Mouse (Mus musculus): ENCODE measurements around the gene Prkn. TPM values are rescaled to one million over a fixed set of nuclear protein-coding genes. Genes with fewer than 3 reads are reported as not detected.

The Prkn gene
- polyA plus RNA-seq, 1 experiment from 2014 or later, result 0.68 TPM

DNA sequence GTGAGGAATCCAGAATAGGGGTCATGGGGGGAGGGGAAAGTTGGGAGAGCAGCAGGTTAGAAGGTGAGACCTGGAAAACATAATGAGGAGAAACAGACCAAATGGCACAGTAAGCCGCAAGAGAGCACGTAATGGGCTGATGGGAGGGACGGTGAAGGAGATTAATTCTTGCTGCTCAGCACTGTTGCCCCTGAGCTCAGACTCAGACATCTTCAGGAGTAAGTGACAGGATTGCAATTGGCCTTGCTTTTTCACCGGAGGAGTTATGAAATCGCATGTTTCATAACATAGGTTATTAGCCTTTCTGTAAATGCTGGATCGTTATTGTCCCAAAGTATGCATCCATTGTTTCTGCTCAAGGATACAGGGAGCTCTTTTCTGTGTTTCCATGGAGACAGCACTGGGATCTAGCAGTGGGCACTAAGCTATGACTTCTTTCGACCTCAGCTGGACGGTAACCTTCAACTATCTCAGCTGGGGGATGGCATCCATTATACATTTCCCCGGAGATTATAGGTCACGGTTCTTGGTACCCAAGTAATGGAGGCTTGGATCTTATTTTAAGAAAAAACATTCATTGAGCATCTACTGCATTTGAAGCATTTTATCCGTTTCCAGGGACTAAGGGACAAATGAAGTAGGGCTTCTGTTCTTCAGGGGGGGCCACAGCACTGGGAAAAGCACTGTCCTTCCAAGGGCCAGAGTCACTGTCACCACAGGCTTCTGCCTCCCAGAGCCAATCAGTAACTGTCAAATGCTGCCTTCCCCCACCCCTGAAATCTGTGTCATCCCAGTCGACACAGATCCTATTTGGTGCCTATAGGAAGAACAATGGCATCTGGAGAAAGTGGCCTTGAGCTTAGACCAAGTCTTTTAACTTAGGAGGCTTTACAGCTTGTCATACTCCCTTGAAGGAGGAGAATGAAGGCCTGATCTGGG lies 890.7 kb downstream of the Prkn start:
- no peaks in the 10 kb centered on the region for H3K9me3 ChIP-seq (replicated peaks)
- no peak overlapping the region for H3K4me3 ChIP-seq
- H3K27me3 ChIP-seq (ENCODE audit: low read depth, poor library complexity, severe bottlenecking), result no peaks in the 10 kb centered on the region
- 63% methylated on average over 12 of the region's 12 CpGs for whole genome bisulfite sequencing
- H3K27ac ChIP-seq (replicated peaks), result no peak overlapping the region; the same call in 1 of the 2 replicates
- H3K36me3 ChIP-seq, result no peaks in the 10 kb centered on the region
- H3K4me1 ChIP-seq, result peaks cover 16% of the 10 kb centered on the region
- DNase-seq (ENCODE audit: low spot score), result no peak

DNA sequence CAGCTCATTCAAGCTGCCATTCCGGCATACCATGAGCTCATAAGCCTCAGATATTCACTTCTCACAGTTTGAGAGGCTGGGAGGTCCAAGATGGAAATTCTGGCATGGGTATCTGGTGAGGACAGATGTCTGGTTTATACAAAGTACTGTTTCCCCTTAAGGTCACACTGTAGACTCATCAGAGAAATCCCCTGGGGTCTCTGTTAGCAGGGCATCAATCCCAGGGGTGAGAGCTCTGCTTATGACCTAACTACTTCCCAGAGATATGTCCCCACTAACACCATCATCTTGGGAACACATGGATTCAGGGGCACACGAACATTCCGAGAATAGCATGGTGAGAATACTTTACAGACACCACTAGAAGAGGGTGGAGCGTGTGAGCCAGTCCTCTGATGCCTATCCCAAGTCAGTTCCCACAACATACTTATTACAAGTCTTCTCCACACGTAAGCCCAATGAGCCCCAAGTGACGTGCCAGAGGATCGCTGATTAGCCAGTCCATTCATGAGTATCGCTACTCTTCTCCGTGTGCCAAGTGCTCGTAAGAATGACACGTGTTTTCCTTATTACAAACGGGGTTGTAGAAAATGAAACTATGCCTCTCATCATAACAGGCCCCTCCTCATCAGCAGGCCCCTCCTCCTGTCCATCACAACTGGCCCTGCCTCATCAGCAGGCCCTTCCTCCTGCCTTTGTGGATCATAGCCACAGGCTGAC lies 895.1 kb downstream of the Prkn start:
- H3K27me3 ChIP-seq (ENCODE audit: low read depth, poor library complexity, severe bottlenecking), result no peaks in the 10 kb centered on the region

DNA sequence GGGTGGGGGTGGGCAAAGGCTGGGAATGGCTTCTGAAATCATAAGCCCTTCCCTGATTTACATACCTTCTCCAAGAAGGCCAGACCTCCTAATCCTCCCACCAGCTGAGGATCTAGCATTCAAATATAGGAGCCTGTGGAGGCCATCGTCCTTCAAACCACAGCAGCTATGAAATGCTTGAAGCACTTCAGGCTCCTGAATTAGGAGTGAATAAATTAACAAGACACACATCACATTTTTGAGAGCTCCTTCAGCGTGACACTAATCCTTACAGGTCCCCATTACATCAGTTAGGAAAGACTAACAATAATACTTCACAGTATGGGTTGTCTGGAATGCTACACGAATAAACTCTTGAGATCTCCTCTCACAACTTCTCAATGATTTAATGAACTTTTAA lies 896.3 kb downstream of the Prkn start:
- no peak overlapping the region for H3K4me3 ChIP-seq
- 58% methylated on average over 3 of the region's 3 CpGs for WGBS
- DNase-seq (ENCODE audit: low spot score), result no peak

More for the DNA sequence above, 895.1 kb downstream of the Prkn start:
- H3K4me1 ChIP-seq, result peaks cover 22% of the 10 kb centered on the region
- no peak overlapping the region for H3K27ac ChIP-seq (replicated peaks)
- H3K36me3 ChIP-seq, result no peaks in the 10 kb centered on the region
- H3K4me3 ChIP-seq, result no peak overlapping the region
- no peak for DNase-seq (ENCODE audit: low spot score)
- no peaks in the 10 kb centered on the region for H3K9me3 ChIP-seq (replicated peaks)
- 96% methylated on average over 12 of the region's 12 CpGs for WGBS

DNA sequence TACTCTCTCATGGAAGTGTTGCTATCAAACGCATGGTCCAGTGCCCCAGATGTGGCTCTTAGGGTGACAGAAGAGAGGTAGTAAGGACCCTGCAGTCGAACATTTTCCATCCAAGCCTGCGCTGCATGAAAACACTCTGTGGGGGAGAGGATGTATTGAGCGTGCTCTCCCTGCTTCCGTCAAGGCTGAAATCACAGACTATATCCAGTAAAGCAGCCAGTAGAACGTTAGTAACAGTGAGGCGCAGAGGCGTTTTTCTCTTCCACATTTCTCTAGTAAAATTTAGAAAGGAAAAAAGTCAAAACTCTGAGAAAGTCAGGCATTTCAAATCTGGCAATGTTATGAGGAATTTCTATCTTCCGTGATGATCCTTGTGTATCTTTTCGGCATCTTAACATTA lies 897.7 kb downstream of the Prkn start:
- Histone ChIP-seq H3K4me1 (peaks cover 13% of the 10 kb centered on the region), H3K27me3 (ENCODE audit: low read depth, poor library complexity, severe bottlenecking) (no peaks in the 10 kb centered on the region), H3K36me3 (no peaks in the 10 kb centered on the region), H3K9me3 (replicated peaks) (no peaks in the 10 kb centered on the region), H3K4me3 (no peak overlapping the region), H3K27ac (replicated peaks) (no peak overlapping the region)
- WGBS, result 95% methylated on average over 10 of the region's 10 CpGs
- no peak for DNase-seq (ENCODE audit: low spot score)

More for the DNA sequence above, 896.3 kb downstream of the Prkn start:
- no peaks in the 10 kb centered on the region for H3K27me3 ChIP-seq (ENCODE audit: low read depth, poor library complexity, severe bottlenecking)
- H3K36me3 ChIP-seq, result no peaks in the 10 kb centered on the region
- H3K27ac ChIP-seq (replicated peaks), result no peak overlapping the region
- peaks cover 16% of the 10 kb centered on the region for H3K4me1 ChIP-seq
- no peaks in the 10 kb centered on the region for H3K9me3 ChIP-seq (replicated peaks)

DNA sequence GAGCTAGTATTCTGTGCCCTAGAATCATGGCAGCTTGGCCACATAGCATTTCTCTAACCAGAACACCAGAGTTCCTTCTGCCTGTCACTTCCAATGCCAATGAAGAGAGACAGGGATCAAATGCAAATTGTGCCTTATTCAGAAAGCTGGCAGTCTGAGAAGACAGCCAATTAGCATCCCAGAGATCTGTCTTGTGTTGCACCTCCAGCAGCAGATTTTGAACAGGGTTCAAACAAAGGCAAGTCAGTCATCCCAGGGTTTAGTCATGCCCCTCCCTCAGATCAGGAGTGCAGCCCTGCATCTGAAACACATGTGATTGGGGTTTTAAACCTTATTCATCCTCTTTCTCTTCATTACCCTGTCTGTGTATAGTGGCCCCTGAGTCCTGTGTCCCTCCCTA lies 900.5 kb downstream of the Prkn start:
- Histone ChIP-seq H3K9me3 (replicated peaks) (no peaks in the 10 kb centered on the region), H3K27ac (replicated peaks) (no peak overlapping the region), H3K36me3 (no peaks in the 10 kb centered on the region), H3K4me3 (no peak overlapping the region), H3K27me3 (ENCODE audit: low read depth, poor library complexity, severe bottlenecking) (no peaks in the 10 kb centered on the region), H3K4me1 (peaks cover 13% of the 10 kb centered on the region)
- no peak for DNase-seq (ENCODE audit: low spot score)

DNA sequence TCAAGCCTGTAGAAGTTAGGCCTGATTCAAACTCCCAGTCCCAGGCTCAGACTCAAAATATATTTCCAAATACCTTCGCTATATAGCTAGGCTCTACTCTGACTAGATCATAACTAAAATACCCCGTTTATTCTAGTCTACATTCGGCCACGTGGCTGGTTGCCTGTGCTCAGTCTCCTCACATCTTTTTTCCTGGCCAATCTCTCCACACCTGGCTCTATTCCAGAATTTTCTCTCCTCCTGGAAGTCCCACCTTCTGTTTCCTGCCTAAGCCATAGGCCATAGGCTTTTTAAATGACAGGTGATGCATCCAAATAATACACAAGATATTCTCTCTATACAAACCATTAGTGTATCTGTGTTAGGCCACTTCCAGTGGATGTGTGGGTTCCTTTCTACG lies 901.0 kb downstream of the Prkn start:
- no peak for DNase-seq (ENCODE audit: low spot score)
- Histone ChIP-seq H3K27me3 (ENCODE audit: low read depth, poor library complexity, severe bottlenecking) (no peaks in the 10 kb centered on the region), H3K27ac (replicated peaks) (no peak overlapping the region), H3K4me3 (no peak overlapping the region), H3K4me1 (peaks cover 11% of the 10 kb centered on the region), H3K36me3 (no peaks in the 10 kb centered on the region), H3K9me3 (replicated peaks) (no peaks in the 10 kb centered on the region)
- WGBS, result 93% methylated on average over 5 of the region's 5 CpGs

DNA sequence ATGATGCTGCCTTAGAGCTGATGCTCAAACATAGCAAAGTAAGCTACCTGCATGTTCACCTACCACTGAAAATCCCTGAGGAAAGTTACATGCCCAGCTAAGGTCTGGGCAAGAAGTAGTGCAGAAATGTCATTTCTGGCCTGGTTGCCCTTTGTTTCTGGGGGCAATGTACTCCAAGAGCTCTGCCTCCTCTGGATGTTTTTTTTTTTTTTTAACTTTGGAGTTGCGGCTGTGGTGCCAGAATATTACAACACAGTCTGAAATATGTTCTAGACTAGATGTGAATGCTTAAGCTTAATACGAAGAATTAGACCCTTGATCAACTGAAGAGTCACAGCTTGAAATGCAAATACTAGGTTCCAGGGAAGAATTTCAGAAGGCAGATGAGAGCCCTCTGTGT lies 911.1 kb downstream of the Prkn start:
- Histone ChIP-seq H3K9me3 (replicated peaks) (no peaks in the 10 kb centered on the region), H3K4me3 (no peak overlapping the region)
- 91% methylated on average over 2 of the region's 2 CpGs for WGBS

DNA sequence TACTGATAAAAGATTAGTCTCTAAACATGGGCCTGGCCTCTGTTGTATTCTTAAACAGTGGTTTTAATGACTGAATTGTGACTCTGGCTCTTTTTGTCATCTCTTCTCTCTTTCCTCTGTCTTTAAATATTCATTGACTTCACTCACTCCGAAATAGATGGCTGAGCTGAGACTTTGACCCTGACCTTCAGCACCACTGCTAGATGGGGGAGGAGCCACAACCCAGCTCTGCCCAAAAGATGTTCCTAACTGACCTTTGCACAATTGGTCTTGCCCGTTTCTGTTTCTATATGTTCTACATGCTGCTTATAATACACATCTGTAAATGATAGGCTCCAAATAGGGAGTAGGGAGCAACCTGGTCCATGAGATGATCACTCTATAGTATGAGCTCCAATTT lies 912.5 kb downstream of the Prkn start:
- WGBS, result 65% methylated on average over 2 of the region's 2 CpGs
- DNase-seq (ENCODE audit: low spot score), result no peak
- no peak overlapping the region for H3K4me3 ChIP-seq
- H3K36me3 ChIP-seq, result no peaks in the 10 kb centered on the region
- H3K4me1 ChIP-seq, result peaks cover 8% of the 10 kb centered on the region; the same call in 1 of the 2 replicates
- no peaks in the 10 kb centered on the region for H3K27me3 ChIP-seq (ENCODE audit: low read depth, poor library complexity, severe bottlenecking)
- no peak overlapping the region for H3K27ac ChIP-seq (replicated peaks)
- H3K9me3 ChIP-seq (replicated peaks), result no peaks in the 10 kb centered on the region

More for the DNA sequence above, 911.1 kb downstream of the Prkn start:
- Histone ChIP-seq H3K27ac (replicated peaks) (no peak overlapping the region), H3K4me1 (peaks cover 8% of the 10 kb centered on the region; the same call in 1 of the 2 replicates), H3K36me3 (no peaks in the 10 kb centered on the region), H3K27me3 (ENCODE audit: low read depth, poor library complexity, severe bottlenecking) (no peaks in the 10 kb centered on the region)
- DNase-seq (ENCODE audit: low spot score), result no peak

DNA sequence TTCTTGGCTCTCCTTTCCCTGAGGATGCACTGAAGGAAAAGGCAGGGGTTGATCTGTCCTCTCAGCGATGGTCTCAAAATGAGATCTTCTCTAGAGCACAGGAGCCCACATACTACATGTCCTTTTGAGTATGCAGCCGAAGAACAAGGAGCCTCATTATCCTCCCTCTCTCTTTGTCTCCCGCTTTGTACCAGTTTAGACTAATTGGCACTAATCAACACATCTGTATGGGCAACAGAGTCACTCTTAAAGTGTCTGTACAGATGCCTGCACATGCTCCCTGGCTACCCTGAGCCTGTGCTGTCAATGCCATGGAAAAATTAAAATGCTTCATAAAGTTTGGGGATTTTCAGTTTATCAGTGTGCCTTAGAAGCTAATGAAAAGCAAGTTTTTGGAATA lies 924.9 kb downstream of the Prkn start:
- peaks cover 14% of the 10 kb centered on the region for H3K4me1 ChIP-seq
- H3K36me3 ChIP-seq, result no peaks in the 10 kb centered on the region
- no peak for DNase-seq (ENCODE audit: low spot score)
- 75% methylated on average over 3 of the region's 3 CpGs for WGBS
- no peaks in the 10 kb centered on the region for H3K9me3 ChIP-seq (replicated peaks)
- H3K27ac ChIP-seq (replicated peaks), result 0 out of 2 replicates have a peak overlapping the region, but pooled peaks have one; percentile 13
- no peak overlapping the region for H3K4me3 ChIP-seq
- H3K27me3 ChIP-seq (ENCODE audit: low read depth, poor library complexity, severe bottlenecking), result no peaks in the 10 kb centered on the region

DNA sequence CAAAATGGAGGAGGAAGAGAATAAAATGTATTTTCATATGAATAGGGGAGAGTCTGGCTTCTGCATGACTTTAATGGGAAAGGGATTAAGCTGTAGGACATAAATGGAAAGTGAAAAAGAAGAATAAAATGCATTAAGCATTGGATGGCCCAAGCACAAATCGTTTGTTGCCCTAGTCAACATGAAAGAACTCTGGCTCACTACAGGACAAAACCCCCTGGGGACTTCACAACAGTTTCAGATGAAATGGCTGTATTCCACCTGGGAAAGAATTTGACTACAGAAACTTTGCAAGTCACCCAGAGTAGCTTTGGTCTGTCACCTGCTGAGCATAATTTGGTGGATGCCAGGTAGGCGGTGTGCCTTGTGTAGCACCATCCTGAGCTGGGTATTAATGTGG lies 925.4 kb downstream of the Prkn start:
- no peaks in the 10 kb centered on the region for H3K9me3 ChIP-seq (replicated peaks)
- H3K36me3 ChIP-seq, result no peaks in the 10 kb centered on the region
- peaks cover 14% of the 10 kb centered on the region for H3K4me1 ChIP-seq
- no peak overlapping the region for H3K27ac ChIP-seq (replicated peaks)
- H3K27me3 ChIP-seq (ENCODE audit: low read depth, poor library complexity, severe bottlenecking), result no peaks in the 10 kb centered on the region
- DNase-seq (ENCODE audit: low spot score), result no peak
- 34% methylated on average over 2 of the region's 2 CpGs for WGBS
- H3K4me3 ChIP-seq, result no peak overlapping the region

DNA sequence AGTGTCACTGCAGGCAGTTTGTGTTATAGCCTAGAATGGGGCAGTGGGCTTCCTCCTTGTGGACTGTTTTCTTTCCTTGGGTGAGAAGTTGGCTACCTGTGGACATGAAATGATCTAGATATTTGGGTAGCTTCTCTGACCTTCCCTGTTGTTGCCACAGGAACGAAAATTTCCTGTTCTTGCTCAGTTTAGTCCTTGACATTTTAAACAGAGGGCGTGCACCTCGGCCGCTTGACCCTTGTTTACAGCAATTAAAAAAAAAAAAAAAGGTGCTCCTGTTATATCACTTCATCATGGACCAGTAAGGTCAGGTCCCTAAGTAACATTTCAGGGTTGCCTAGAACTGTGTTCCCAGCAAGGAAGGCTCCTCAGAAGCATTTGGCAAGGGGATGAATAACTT lies 927.1 kb downstream of the Prkn start:
- Histone ChIP-seq H3K4me1 (peaks cover 14% of the 10 kb centered on the region), H3K27ac (replicated peaks) (no peak overlapping the region), H3K9me3 (replicated peaks) (no peaks in the 10 kb centered on the region), H3K27me3 (ENCODE audit: low read depth, poor library complexity, severe bottlenecking) (no peaks in the 10 kb centered on the region), H3K4me3 (no peak overlapping the region), H3K36me3 (no peaks in the 10 kb centered on the region)
- WGBS, result 87% methylated on average over 4 of the region's 4 CpGs
- DNase-seq (ENCODE audit: low spot score), result no peak

DNA sequence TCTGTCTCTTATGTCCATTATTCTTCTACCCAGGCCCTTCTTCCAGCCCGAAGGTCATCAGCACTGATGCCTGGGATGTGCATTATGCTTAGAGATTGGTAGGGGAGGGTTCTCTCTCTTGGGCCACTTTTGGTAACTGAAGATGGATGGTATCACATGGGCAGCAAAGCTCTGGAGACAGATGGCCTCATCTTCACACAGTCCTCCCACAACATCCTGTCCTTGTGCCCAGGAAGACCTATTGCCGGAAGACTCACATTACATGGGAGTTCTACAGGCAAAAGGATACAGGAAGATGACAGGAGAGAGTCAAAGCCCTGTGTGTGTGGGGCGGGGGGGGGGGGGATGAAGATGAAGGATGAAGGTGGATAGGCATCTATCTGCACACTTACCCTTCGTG lies 928.2 kb downstream of the Prkn start:
- Histone ChIP-seq H3K27ac (replicated peaks) (no peak overlapping the region), H3K4me3 (no peak overlapping the region), H3K36me3 (no peaks in the 10 kb centered on the region), H3K9me3 (replicated peaks) (no peaks in the 10 kb centered on the region), H3K27me3 (ENCODE audit: low read depth, poor library complexity, severe bottlenecking) (no peaks in the 10 kb centered on the region), H3K4me1 (peaks cover 14% of the 10 kb centered on the region)
- DNase-seq (ENCODE audit: low spot score), result no peak
- WGBS, result 78% methylated on average over 4 of the region's 4 CpGs

DNA sequence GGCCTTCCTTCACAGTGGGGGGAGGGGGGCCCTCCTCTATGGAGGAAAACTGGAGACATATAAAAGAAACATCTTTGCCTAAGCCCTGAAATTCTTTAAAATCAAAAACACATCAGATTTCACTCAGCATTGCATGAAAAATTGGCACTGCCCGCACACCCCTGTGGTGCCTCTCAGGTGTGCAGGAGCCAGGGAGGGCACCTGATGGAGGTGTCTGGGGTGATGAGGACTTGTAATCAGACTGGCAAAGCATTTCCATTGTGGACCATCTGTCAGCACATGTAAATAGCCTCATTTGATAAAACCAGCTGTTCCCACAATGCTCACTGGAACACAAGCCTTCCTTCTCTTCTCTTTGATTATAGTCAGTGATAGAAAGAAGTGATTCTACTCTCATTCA lies 928.8 kb downstream of the Prkn start:
- Histone ChIP-seq H3K27ac (replicated peaks) (no peak overlapping the region), H3K27me3 (ENCODE audit: low read depth, poor library complexity, severe bottlenecking) (no peaks in the 10 kb centered on the region), H3K9me3 (replicated peaks) (no peaks in the 10 kb centered on the region), H3K4me1 (peaks cover 14% of the 10 kb centered on the region), H3K4me3 (no peak overlapping the region), H3K36me3 (no peaks in the 10 kb centered on the region)
- WGBS, result 94% methylated on average over 1 of the region's 1 CpGs
- DNase-seq (ENCODE audit: low spot score), result no peak

All from midbrain, embryonic 10.5 days (tissue).